Mouse (Mus musculus): Measurements from ENCODE around the gene Bfsp1. TPM values are rescaled to one million over a fixed set of nuclear protein-coding genes. Genes with fewer than 3 reads are reported as not detected.

Bfsp1 gene
- total RNA-seq, 2 experiments from 2014 or later, result 5.0 TPM

DNA sequence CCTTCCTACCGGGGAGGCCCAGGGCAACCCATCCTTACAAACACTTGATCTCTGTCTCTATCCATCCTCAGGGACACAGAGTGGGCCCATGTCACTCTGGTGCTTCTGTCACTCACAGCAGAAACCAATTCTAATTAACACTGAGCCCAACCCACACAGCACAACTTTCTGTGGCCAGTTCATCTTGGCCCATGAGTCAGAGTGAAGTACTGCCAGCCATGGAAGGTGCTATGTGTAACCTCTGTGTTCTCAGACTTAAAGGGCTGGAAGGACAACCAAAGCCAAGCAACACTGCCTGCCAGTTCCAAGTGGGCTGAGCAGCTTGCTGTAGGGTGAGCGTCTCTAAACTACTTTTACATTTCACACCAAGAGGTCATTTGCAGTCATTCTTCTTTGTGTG, 3.8 kb downstream of the Bfsp1 start:
- no peak for DNase-seq (ENCODE audit: low spot score in 2 of 2)

DNA sequence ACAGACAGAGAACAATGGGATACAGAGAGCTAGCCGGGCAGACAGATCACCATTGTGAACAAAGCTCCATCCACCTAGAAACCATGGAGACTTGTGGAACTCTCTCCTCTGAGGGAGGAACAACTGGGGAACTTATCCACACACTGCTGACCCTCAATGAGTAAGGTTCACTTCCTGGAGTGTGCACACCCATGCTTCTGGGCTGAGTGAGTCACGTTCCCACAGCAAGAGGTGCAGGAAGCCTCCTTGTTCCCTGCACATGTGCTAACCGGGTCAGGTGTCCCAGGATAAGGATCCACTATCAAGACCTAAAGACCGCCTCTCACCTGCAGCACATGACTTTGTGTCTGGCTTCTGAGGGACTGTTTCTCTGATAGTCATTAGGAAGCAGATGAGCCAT, 9.5 kb downstream of the Bfsp1 start:
- DNase-seq (ENCODE audit: low spot score in 2 of 2), result no peak

DNA sequence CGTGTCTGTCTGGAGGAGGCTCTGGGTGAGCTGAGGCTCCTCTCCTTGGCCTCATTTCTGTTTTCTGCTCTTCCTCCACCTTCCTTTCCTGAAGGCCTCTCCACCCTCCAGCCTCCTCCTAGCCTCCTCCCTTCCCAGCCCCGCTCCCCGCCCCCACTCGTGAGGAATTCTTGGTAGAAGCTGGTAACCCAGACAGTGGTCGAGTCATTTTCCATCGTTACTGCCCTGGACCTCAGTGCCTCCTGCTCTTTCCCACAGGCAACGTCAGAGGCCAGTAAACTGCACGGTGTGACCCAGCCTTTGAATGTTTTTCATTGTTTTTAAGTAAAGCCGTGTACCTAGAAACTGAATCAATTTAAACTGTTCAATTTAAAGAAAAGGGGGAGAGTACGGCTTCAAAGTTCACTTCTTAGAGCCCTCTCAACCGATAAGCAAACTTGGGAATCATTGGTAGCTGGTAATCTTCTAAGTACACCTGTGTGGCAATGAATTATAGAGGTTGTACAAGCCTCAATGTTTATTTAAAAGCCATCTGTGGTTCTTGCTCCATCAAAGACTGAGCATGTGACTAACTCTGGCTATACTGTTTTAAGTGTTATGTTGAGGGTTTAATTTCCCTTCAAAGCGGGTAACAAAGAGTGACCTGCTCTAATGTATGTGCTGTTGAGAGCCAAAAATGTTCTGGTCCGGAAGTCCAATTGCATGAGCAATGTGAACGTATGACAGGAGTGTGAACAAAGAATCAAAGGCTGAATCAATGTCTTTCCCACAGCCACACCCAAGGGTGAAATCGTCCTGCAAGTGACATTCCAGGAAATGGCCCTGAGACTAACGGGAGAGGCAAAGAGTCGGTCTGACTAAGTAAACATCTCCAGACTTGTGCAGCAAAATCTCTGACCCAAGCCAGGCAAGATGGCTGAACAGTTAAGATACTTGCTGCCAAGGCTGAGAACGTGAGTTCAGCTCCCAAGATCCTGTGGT, 10.4 kb downstream of the Bfsp1 start:
- no peak for DNase-seq (ENCODE audit: low spot score in 2 of 2)

DNA sequence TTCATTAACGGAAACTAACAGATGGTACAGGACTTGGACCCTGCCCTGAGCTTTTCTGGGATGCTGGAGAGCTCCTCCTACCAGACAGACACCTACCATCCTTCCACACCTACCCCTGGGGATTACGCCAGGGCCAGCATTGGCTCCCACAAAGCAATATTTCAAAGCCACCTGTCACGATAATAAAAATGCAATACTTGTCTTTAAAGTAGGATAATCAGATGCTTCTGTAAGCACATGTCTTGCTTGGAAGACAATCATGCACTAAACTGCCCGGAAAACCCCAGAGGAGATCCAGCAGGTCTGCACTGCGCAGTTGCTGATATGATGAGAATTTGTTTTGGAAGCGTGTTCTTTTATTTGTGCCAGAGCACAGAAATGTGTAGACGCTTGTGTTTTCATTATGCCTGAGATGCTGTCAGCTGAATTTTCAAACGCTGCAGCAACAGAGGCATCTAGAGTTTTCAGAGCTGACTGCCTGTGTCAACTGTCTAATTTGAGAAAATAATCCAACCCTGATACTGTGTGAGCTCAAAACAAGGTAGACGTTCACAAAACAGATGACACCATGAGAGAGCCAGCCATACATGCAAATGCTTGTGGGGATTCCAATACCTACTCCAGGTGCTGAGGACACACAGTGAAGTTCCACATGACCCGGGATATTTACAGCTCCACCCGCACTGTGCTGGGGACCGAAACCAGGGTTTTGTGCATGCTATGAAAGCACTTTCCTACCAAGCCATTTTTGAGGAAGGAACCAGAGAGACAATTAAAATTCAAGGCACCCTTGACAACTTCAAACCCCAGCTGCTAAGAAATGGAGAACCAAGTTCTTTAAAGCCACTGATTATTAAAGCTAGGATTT, 11.4 kb downstream of the Bfsp1 start:
- peak in 1 of 2 experiments; percentile 27 for DNase-seq (ENCODE audit: low spot score in 2 of 2)

DNA sequence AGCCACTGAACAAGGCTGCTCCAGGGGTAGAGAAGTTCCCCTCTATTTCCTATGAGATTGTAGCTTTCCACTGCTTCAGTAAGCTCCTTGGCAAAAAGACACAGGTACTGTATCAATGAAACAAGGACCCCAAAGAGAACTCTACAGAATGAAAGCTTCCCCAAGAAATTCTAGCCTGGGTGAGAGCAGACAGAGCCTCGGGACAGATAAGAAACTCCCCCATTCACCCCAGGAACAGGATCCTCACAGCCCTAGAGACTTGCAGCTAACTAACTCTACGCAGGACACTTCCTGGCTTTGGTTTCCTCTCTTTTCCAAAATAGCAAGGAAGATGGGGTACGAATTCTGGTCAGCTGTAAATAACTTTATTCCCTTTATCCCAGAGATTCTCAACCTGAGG, 15.7 kb downstream of the Bfsp1 start:
- no peak for DNase-seq (ENCODE audit: low spot score in 2 of 2)

DNA sequence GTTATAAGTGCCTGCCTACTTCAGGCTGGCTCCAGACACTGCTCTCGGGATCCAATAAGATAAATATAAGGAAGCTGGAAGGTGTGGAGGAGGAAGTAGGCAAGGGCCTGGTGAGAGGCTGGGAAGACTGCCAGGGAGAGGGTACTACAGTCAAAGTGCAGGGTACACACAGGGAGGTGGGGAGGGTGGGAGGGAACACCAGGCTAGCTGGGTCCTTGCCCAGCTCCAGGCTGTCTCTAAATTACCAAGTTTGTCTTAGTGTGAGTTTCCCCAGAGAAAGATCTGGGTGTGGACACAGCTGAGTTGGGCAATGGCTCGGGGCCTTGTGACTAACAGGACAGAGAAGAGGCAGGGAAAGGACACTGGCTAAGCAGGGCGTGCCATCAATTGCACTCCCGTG, 16.2 kb downstream of the Bfsp1 start:
- no peak for DNase-seq (ENCODE audit: low spot score in 2 of 2)

DNA sequence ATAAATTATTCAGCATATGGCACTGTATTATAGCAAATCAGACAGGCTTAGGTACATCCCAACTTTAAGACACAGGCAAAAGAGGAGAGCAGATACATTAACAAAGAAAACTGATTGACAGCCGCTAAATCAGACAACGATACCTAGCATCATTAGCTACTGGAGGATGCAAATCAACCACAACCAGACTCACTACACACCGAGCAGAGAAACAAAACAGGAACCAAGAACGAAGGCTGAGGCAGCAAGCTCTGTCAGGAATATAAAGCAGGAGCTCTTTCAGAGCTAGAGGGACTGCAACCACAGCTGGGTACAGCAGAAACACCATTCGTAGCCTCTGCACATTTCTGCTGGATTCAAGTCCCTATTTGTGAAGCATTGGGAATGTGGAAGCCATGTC, 18.2 kb downstream of the Bfsp1 start:
- no peak for DNase-seq (ENCODE audit: low spot score in 2 of 2)

DNA sequence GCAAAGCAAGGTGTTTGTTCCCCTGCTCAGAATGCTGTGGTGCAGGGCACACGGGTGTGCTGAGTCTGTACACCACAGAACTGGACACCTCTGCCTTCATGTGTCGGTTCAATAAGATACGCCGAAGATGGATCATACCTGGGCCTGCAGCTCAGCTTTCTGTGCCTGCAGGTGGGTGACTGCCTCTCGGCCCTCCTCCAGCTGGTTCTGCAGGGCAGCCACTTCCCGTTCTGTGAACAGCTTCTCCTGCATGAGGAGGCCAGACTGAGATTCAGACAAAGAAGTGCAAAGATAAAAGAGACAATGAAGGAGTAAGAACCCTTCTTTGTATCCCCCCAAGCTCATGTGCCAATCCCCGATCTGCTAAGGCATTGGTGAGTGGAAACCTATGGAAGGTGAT, 21.4 kb downstream of the Bfsp1 start:
- no peak for DNase-seq (ENCODE audit: low spot score in 2 of 2)

DNA sequence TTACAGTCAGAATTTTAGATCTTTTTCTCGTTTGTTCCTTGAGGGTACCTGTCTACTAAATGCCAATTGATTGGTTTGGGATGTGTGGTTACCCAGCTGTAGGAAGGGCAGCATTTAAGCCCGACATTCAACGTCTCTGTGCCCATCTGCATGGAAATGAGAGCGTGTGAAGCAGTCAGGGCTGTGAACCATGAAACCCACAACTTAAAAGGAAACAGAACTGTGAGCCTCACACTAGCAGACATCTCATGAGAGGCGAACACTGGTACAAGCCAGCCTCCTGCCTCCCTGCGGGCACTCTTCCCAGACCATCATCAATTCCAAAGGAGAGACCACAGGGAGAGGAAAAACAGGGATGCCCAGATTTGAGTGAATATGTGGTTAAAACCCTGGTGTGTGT, 22.1 kb downstream of the Bfsp1 start:
- no peak for DNase-seq (ENCODE audit: low spot score in 2 of 2)

DNA sequence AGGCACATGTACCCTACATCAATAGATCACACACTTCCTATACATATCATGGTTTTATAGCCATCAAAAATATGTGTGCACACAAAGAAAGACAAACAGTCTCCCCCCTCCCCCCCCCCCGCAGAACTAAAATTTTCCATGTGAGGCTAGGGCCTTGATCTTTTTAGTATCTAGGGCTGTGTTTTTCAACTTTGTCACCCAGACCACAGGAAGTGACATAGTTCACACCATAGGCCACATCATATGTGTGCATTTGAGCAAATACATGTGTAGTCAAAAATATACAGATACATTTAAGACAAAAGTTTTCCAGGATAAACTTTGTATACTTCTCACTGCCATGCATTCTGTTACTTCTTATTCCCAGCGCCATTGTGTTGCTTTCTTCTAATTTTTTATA, 23.5 kb downstream of the Bfsp1 start:
- no peak for DNase-seq (ENCODE audit: low spot score in 2 of 2)

DNA sequence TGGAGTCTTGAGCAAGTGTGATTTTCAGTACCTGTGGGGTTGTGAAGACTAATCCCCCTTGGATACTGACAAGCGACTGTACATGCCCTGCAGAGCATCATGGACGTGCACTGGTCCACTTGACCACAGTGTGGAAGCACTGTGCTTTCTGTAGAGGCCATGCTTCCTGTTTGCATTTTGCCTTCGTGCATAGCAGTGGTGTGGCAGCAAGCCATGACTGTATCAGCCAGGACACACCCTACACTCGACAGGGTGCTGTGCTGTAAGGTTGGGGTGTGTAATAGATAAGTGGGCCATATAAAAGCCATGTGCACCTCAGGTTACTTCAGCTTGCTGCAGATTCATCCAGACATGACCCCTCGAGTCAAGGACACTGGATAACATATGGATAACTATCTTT, 24.3 kb downstream of the Bfsp1 start:
- no peak for DNase-seq (ENCODE audit: low spot score in 2 of 2)

DNA sequence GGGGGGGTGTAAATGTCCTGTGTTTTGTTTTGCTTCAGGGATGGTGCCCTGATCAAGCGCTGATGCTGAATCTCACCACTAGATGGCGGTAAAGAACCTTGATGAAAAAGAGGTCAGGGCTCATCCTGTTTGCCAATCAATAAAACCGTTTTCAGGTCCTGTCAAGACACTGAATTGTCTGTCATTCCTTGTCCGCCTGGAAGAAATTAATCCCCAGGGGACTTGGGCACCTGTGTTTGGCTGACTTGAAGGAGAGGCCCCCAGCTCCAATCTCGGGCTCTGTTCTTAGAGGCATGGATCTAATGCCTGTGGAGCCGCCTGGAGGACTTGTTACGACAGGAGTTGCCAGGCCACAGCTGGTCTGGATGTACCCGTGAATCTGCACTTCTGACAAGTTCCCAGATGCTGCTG, 25.7 kb downstream of the Bfsp1 start:
- peak; percentile 78 to 83 for DNase-seq (ENCODE audit: low spot score in 2 of 2)

DNA sequence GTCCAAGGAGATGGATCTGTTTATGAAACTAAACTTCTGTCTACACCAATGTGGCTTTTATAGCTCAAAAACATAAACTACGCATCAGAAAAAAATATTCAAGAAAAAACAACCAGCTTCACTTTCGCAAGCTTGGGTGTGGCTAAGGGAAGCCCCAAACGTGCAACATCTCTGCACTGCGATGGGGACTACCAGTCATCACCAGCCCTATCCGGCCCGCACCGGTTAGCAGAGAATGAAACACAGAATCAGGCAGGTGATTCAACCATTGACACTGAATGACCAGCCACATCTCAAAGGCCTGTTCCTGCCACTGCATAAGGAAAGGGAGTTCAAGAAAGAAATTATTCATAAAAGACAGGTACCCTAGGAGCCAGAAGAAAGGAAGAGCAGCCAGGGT, 27.2 kb downstream of the Bfsp1 start:
- no peak for DNase-seq (ENCODE audit: low spot score in 2 of 2)

DNA sequence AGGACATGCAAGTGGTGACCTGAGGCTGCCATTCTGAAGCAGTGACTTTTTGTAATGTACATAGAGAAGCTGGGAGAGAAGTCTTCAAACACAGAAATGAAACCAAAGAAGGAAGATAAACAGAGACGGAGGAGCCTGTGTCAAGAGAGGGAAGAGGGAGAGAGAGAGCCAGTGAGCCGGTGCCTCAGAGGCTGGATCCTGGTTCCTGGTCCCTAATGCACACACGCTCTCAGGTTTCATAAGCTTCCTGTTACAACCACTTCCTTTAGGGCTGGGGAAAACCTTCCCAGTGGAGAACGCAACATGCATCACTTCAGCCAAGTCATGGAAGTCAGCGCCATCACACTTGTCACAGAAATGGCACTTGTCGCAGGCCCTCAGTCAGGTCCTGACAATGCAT, 28.9 kb downstream of the Bfsp1 start:
- no peak for DNase-seq (ENCODE audit: low spot score in 2 of 2)

DNA sequence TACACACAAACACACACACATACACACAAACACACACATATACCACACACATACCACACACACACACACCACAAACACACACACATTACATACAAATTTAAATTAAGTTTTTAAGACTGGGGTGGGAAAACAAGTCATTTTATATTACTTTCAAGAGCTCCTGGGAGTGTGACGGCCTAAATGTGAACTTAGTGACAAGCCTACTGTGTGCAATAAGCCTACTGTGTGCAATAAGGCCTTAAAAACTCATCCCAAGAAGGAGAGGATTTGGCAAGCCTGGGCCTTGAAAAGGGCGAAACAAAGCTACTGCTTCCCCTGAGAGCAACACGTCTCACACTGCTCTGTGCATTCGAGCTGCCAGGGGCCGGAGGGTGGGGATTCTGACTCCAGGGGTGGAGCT, 30.3 kb downstream of the Bfsp1 start:
- no peak for DNase-seq (ENCODE audit: low spot score in 2 of 2)

DNA sequence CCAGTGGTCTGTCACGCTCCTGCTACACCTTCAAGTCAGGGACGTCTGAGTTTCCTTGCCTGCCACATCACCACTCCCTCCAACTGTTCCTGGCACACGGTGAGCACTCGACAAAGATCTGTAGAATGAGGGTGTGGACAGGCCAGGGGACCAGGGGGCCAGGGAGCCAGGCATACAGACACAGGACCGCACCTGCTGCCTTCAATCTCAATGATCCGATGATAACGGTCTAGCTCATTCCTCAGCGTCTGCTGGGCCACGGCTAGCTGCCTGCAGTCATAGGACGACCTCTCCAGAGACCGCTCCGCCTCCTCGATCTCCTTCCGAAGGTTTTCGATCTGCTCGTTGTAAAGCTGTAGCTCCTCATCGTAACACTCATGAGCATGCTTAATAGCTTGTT, 31.3 kb downstream of the Bfsp1 start:
- DNase-seq (ENCODE audit: low spot score in 2 of 2), result no peak

DNA sequence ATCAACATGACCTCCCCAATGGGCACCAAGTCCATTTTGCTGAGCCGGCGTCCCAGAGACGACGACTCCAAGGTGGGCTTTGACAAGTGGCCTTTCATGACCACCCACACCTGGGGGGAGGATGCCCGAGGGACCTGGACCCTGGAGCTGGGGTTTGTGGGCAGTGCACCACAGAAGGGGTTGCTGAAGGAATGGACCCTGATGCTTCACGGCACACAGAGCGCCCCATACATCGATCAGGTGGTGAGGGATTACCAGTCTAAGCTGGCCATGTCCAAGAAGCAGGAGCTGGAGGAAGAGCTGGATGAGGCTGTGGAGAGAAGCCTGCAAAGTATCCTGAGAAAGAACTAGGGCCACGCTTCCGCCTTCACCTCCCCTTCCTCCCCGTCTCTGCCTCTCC, 49.5 kb downstream of the Bfsp1 start:
- no peak for DNase-seq (ENCODE audit: low spot score in 2 of 2)

DNA sequence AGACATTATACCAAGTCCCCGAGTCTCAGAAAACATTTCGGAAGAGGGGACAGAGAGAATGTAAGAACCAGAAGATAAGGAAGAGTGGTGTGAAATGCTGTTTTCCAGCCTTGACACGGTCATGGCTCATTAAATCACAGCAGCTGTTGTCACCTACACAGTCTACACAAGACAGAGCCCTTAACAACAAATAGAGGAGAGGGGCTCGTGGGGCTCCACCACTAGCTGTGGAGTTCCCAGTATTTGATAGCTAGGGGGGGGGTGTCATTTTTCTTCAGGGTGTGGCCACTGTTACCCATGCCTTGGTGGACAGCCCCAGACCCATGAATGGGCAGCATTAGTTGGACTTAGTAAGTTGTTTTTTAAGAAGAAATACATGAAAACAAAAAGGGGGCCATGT, 50.7 kb downstream of the Bfsp1 start:
- no peak for DNase-seq (ENCODE audit: low spot score in 2 of 2)

DNA sequence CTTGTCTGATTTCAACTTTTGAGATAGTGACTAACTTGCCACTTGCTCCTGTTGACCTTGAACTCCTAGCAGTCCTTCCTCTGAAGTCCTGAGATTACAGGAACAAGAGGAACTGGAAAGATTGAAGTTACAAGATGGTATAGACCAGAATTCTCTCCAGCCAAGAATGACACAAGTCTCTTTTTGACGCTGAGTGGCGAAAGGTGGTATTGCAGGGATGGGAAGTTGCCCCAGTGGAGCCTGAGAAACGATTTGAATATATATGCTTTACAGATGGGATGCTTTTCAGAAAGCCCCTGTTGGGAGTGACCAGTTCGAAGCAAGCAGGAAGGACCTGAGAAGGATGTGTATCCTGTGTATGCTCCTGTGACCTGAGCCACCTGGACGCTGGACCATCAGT, 54.2 kb downstream of the Bfsp1 start:
- peak; percentile 15 to 26 for DNase-seq (ENCODE audit: low spot score in 2 of 2)

DNA sequence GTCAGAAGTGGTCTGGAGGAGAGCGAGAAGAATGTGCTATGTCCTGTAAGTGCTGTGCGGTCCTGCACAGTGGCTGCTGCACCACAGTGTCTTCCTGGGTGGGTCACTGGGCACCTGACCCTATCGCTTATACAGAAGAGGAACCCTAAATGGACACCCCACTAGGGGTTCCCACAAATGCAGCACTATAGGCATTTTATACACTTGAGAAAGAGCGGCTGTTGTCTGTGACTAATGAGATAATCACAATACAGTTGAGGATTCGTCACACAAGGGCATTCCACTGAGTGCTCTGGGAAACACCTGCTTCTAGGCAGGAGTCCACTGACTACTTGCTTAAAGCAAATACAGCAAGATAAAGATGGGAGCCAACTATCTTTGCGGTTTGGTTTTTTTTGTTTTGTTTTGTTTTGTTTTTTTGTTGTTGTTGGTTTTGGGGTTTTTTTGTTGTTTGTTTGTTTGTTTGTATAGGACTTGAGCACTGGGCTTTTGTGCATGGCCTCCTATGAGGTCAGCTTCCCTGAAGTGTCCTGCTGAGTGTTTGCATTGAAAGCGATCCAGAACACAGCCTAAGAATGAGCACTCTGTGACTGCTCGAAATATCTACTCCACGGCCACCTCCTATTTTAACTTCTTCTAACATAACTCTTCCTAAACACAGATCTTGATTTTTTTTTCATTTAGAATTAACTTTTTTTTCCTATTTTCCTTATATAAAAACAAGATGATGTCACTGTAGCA, 55.9 kb downstream of the Bfsp1 start:
- DNase-seq (ENCODE audit: low spot score in 2 of 2), result no peak

DNA sequence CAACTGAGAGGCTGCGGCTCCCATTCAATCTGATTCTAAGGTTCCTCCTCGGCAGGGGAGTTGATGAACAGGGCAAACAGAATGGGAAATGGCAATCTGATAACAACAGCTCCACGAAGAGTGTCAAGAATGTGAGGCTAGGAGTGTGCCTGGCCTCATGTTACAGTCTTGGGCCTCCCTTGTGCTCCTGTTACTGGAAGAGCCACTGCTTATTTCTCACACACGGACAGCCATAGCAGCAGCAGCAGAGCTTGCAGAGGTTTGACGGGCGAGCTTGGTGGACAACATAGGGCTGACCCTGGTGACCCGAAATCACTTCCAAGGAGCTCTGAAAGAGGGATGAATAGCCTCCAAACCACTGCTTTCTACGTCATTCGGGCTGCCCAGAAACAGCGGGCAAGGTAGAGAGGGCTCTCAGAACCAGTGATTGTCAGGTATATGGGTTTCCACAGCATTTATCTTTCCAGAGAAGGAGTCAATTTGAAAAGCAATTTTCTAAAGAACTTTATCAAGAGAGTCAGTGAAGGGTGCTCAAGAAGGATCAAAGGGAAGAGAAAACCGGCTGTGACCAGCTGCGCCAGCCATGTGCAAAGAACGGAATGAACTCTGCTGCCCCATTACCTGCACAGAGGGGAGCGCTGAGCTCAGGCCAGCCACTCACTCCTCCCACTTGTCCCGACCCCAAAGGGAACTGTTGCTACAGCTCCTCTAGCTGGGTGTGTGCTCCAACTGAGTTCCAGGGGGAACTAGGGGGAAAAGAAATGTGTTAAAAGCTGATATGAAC, 56.6 kb downstream of the Bfsp1 start:
- DNase-seq (ENCODE audit: low spot score in 2 of 2), result no peak

All from layer of hippocampus, postnatal 10 days (tissue).